Mouse (Mus musculus): ENCODE results near the gene Dusp18.

DNA sequence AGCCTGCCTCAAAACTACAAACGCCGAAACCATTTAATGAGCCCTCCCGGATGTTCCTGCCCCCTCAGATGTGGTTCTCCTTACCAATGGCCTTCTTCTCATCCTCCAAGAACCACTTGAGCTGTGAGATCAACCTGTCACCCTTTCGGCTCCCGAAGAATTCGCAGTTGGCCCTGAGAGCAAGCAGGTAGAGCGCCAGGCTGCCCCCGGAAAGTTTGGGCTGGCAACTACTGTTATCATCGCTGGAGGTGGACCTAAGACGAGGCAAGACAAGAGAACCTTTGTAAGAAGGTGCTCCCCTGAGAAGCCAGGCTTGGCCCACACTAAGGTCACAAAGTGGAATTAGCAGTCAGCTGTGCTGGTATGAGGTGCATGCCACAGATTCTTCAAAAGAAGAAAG lies 30.9 kb downstream of the Dusp18 start:
- TF ChIP-seq POLR2A (IDR thresholded peaks at IDR 0.05; ENCODE audit: control insufficient read depth, extremely low read depth, insufficient read depth, low read length, poor library complexity) (no peak), CTCF (IDR thresholded peaks at IDR 0.05; ENCODE audit: borderline replicate concordance, control insufficient read depth, extremely low read depth, insufficient read depth, low read length, poor library complexity) (no peak)

Data from thymus, adult 2 months (tissue).